Mouse (Mus musculus) heart, postnatal 25 days (tissue): ENCODE data around the gene Gucy2e. TPM values are rescaled to one million over a fixed set of nuclear protein-coding genes. Genes with fewer than 3 reads are reported as not detected.

ENCODE experiments used
- DNase-seq: peaks from one replicate; pipeline ENCODE4 v3.0.0; 2022; ENCODE audit warnings: low spot score
- intact Hi-C: fragments of 180-260 bp; cut with DNase I; formaldehyde crosslinking; loops from one replicate; pipeline ENCODE4 v1.15.1; 2025
- total RNA-seq, 2 experiments: library from RNA; stranded (reverse); gene quantifications; 2 replicates each; pipeline ENCODE4 v1.2.3; 2021

Gene Gucy2e
- total RNA-seq, 2 experiments from 2014 or later, result 1.4 to 1.5 TPM

DNA sequence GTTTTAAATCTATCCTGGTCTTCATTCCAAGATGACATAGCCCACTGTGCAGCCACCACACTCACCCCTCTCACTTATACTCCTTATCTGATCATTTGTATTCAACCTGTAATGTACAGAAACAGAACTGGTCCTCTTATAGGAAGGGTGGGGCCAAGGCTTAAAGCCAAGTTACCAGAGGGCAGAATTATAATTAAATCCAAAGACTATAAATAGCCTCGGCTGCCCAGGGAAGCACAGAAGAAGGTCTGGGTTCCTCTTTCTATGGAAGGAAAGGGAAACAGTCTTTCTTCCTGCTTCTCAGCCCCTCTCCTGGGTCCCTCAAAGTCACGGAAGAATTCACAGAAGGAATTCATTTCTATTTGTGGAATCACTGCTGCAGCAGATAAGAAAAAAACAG lies 8.8 kb upstream of the Gucy2e start:
- intact Hi-C loops, result loop anchor here (10.0 kb wide), 1 partner anchor 181 kb away; no protein-coding TSS in a partner anchor

DNA sequence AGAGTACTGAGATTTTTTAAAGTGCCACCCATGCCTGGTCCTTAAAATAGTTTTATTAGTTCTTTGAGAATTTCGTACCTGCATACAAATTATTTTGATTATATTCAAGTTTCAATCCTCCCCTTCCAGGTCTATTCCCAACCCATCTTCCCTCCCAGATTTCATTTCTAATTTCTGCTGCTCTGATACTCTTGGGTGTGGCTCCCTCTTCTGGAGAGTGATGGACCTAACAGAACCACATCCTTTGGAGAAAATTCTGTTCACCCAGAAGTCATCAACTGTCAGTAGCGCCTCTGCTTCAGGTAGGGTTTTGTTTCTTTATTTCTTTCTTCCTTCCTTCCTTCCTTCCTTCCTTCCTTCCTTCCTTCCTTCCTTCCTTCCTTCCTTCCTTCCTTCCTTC lies 8.1 kb upstream of the Gucy2e start:
- DNase-seq, result no peak
- intact Hi-C loops, result loop anchor here (5.0 to 10.0 kb wide), 2 partner anchors 118 to 180 kb away; partner anchors contain the start of gene Aloxe3

More for the DNA sequence above, 8.8 kb upstream of the Gucy2e start:
- DNase-seq, result no peak

- intact Hi-C loops, result no loop called here
- DNase-seq, result no peak
Measured at GRCm38 (mm10) chr11:69236061-69236925, 543 bp downstream of the Gucy2e start.

DNA sequence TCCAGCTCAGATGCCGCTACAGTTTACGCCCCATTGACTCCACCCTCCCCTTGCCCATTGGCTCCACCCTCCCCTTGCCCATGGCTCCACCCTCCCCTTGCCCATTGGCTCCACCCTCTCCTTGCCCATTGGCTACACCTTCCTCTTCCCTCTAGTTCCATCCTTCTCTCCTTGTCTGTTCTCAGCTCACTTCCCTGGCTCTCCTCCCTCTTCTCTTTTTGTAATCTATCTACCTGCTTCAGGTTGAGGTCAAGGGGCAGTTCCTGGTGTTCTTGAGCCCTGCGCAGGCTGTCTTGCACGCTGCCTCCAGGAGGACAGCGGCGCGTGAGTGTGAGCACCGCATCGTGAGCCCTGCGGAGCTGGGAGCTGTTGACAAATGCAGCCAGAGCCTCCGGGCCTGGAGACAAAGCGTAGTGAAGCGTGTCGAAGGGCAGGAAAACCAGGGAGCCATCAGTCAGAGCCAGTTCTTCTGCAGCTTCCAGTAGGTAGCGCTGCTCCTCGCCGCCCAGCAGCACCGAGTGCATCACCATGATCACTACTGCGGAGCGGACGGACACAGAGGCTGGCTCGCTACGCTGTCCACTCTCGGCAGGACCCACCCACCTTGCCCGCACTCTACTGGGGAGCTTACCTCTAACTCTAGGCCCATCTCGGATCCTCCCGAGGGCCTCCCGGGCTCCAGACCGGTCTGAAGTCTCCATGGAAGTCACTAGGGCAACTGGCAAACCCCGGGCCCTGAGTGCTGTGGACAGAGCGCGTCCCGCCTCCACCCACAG lies 1.4 kb downstream of the Gucy2e start:
- no peak for DNase-seq
- intact Hi-C loops, result no loop called here

GRCm38 (mm10) chr11:69233141-69233540 lies 3.7 kb downstream of the Gucy2e start:
- intact Hi-C loops, result no loop called here
- DNase-seq, result no peak

DNA sequence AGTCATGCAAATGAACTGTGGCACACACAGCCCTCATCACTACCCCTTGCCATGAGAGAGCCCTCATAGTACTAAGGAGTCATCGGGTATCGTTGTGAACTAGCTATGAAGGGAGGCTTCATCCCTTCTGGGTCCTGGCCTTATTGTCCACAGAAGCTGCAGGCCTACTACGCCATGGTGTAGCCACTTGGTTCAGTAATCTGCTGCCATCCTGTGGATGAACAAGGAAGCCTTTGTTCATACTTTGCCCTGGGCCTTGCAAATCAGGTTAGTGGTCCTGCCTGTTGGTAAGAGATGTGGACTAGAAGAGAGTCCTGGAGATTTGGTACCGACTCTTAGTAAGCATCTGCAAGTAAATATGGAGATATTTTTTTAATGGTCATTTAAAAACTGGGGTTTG lies 6.4 kb downstream of the Gucy2e start:
- intact Hi-C loops, result no loop called here

GRCm38 (mm10) chr11:69225715-69226114 lies 11.1 kb downstream of the Gucy2e start:
- intact Hi-C loops, result no loop called here
- no peak for DNase-seq

More for the DNA sequence above, 6.4 kb downstream of the Gucy2e start:
- no peak for DNase-seq

- DNase-seq, result no peak
- intact Hi-C loops, result no loop called here
Measured at GRCm38 (mm10) chr11:69223101-69223500, 13.7 kb downstream of the Gucy2e start.

DNA sequence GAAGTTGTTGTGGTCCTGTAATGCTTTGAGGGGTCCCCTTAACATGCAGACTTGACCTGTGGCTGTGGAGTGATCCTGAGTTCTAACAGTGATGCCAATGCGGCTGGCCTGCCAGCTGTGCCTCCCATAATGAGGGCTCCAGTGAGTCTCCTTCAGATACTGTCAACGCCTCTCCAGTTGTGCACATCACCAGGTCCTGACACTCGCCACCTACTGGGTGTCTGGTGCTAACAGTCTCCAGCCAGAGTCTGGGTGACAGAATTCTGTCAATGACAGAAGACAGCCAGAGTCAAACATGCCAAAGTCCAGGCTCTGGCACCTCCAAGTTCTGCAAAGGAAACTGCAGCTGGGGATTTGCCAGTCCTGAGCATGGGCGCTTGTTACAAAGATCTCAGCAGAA lies 15.8 kb downstream of the Gucy2e start:
- peak; percentile 13 for DNase-seq
- intact Hi-C loops, result no loop called here

DNA sequence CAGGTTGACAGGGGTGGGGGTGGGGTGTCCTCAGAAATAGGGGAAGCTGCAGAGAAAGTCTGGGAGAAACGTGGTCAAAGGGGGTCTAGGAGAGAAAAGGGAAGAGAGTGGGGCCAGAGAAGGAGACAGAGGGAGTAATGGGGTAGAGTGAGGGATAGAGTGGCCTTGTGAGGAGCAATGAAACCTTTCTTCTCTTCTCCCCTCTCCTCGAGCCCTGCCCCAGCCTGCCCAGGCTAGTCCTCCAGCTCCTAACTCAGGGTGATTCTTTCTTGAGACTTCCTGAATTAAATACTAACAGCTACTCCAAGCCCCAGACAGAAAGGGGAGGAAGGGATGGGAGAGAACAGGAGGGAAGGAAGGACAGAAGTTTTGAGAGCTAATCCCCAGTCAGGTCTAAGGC lies 18.2 kb downstream of the Gucy2e start:
- DNase-seq, result no peak
- intact Hi-C loops, result no loop called here

- DNase-seq, result no peak
- intact Hi-C loops, result no loop called here
Measured at GRCm38 (mm10) chr11:69217411-69217810, 19.4 kb downstream of the Gucy2e start.

- DNase-seq, result no peak
- intact Hi-C loops, result no loop called here
Measured at GRCm38 (mm10) chr11:69211431-69211830, 25.4 kb downstream of the Gucy2e start.

DNA sequence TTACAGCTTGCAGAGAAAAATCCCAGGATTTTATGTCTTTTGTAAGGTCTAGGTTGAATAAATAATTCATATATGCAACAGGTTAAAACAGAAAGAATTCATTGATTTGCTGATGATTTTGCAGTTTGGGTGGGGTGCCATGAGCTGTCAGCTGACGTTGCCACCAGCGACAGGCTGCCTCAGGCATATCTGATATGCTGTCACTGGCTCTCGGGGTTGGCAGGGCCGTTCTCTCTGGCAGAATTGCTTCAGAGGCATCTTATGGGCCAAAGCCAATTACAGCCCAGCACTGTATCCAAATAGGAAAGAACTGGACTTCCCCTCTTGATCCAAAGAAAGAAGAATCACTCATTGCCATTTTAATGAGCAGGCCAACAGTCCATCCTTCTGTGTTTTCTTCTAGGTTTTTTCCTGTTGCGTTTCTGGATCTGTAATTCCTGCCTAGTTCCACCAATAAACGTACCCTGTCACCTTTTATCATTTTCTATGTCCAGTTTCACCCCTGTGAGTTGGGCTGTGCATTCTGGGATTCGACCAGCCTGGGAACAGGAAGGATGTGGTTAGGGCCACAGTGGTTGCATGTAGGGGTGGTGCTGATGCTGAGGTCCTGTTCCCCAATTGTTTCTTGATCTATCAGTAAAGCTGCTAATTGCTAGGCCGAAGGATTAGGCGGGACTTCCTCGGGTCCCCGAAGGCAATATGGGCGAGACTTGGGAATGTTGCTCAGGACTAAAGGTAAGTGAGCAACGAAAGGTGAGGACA lies 34.2 kb downstream of the Gucy2e start:
- DNase-seq, result no peak
- intact Hi-C loops, result no loop called here

DNA sequence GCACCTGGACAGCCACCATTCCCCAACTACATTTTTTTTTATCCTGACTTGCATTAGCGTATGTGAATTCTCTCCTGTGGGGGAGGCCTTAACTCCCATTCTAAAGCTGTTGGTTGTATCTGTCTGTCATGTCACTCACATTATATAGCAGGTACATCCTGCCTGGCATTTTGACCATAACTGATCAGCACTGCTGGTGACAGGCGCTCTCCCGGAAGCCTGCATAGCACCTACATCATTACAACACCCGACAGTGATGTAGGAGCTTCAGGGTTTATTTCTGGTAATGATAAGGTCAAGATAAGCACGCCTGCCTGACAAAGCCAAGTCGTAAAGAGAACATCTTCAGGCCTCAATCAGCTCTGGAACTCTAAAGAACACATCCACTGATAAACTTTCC lies 36.6 kb downstream of the Gucy2e start:
- DNase-seq, result no peak
- intact Hi-C loops, result no loop called here

DNA sequence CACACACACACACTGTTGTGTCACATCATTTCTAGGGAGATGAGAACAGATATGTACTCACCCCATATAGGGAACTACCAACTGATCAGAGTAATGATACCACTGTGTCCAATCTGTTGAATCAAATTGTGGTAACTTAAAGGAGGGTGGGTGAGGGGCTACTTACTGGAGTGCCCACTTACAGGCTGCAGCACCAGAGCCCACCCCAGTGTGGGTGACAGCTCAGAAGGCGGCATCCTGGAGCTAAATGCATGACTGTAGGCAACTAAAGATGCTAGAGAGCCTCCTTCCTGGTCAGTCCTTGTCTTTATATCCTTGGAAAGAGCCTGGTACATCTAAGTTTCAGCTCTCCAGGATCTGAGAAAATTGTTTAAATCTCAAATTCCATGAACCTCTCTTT lies 37.6 kb downstream of the Gucy2e start:
- no peak for DNase-seq
- intact Hi-C loops, result loop anchor here (2.0 to 10.0 kb wide), 2 partner anchors 40 to 186 kb away; no protein-coding TSS in a partner anchor

DNA sequence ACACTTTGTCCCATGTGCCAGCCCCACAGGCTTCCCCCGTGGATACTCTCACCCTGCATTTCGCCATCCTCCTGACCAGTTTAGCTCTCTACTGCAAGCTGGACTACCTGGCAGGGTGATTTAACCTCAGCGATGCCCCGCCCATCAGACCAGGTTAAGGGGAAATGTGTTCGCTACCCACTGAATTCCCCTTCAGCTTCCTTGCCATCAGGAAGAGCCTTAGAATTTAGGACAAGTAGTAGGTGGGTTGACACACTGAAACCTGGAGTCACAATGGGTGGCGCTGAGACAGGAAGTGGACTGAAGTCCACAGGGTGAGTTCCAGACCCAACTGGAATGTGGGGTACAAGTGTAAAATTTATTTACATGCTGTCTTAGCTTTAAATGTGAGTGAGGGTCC lies 39.1 kb downstream of the Gucy2e start, which contains the start of gene Alox8:
Alox8 (minus strand) TSS at position 101 of the 400 bp plus-strand sequence.
- intact Hi-C loops, result loop anchor here (2.0 to 10.0 kb wide), 2 partner anchors 41 to 187 kb away; no protein-coding TSS in a partner anchor

DNA sequence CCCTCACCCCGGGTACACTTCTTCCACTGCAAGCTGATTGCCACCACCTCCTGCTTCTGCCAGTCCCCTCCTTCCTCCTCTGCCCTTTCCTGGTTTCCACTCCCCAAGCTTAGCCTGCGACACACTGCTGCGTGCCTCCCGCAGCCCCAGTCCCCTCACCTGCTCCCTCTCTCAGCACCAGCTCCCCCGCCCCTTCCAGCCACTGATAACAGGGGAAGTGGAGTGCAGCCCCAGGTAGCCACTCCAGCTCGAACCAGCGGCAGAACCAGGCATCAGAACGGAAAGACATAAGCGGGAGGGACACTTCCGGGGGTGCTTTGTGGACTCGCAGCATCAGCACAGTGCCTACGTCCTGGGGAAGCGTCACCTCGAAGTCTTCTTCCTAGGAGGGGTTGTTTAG lies 39.6 kb downstream of the Gucy2e start:
- intact Hi-C loops, result loop anchor here (10.0 kb wide), 1 partner anchor 188 kb away; no protein-coding TSS in a partner anchor

More for the DNA sequence above, 39.1 kb downstream of the Gucy2e start, which contains the start of gene Alox8:
- no peak for DNase-seq

GRCm38 (mm10) chr11:69196766-69197165 lies 40.1 kb downstream of the Gucy2e start:
- intact Hi-C loops, result loop anchor here (10.0 kb wide), 1 partner anchor 188 kb away; no protein-coding TSS in a partner anchor
- DNase-seq, result no peak

More for the DNA sequence above, 39.6 kb downstream of the Gucy2e start:
- DNase-seq, result no peak

DNA sequence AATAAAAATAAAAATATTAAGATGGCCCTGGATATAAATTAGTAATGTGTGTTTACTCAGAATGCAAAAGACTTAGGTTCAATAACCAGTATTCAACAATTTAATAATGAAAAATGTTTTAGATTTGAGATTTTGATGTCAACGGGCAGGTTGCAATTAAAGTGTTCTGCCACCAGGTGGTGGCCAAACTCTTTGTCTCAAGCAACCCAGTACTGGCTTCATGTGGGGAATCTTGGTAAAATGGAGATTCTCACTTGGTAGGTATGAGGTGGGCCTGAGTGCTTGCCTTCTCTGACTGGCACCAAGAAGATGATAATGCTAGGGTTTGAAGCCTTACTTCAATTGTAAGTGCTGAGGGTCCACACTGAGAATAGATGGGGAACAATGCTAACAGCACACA lies 44.0 kb downstream of the Gucy2e start:
- no peak for DNase-seq
- intact Hi-C loops, result loop anchor here (1.0 to 10.0 kb wide), 2 partner anchors 50 to 192 kb away; no protein-coding TSS in a partner anchor

DNA sequence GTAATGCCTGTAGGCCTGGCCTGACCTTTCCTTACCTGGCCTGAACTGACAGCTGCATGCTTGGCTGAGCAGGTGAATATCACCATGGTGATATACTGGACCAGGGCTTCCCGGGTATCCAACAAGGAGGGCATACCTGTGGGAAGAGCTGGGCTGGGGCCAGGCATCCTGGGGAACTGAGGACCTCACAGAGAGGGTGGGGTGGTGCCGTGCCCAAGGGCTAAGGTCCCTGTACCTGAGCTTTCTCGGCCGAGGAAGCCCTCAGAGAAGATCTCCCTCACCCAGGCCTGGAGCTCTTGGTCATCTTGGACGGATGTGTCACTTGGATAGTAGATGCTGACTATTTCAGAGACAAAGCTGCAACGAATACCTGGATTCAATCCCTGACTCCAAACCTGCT lies 50.9 kb downstream of the Gucy2e start:
- intact Hi-C loops, result no loop called here
- DNase-seq, result no peak
